Mouse (Mus musculus): ENCODE data around the gene Hsf4. TPM values are rescaled to one million over a fixed set of nuclear protein-coding genes. Genes with fewer than 3 reads are reported as not detected.
"Not testable (repeated sequence)": the region's sequence is repeated elsewhere in the genome, so short reads cannot be mapped to it uniquely, and the experiment has no call there.

Gene Hsf4
- polyA plus RNA-seq, 1 experiment from 2014 or later: not detected

- peaks cover 14% of the 10 kb centered on the region; the same call in 1 of the 2 replicates for H3K4me1 ChIP-seq (ENCODE audit: control insufficient read depth, insufficient read depth, low read length)
- peaks cover 4% of the 10 kb centered on the region; the same call in 1 of the 2 replicates for H3K36me3 ChIP-seq (ENCODE audit: control insufficient read depth, insufficient read depth, low read length)
- no peak overlapping the region for H3K27ac ChIP-seq (ENCODE audit: low read length)
- no peak for ATAC-seq (ENCODE audit: insufficient number of reproducible peaks, insufficient read depth, low FRiP score, low read depth)
- no peaks in the 10 kb centered on the region for H3K9me3 ChIP-seq (ENCODE audit: control insufficient read depth, low read depth, low read length)
- peak overlapping the region; percentile 41; the same call in 1 of the 2 replicates for H3K4me3 ChIP-seq (ENCODE audit: low read depth, low read length)
- H3K27me3 ChIP-seq (ENCODE audit: control insufficient read depth, insufficient read depth, low read length): 0 out of 2 replicates have a peak, but pooled peaks cover 4% of the 10 kb centered on the region
- no peak overlapping the region for H3K9ac ChIP-seq (replicated peaks; ENCODE audit: low read depth, low read length)
- peak overlapping the region; percentile 87 for H3K4me2 ChIP-seq (replicated peaks; ENCODE audit: low read depth, low read length)
- 77% methylated on average over 5 of the region's 5 CpGs for WGBS
Measured at GRCm38 (mm10) chr8:105288231-105288630, 18.6 kb downstream of the Hsf4 start.

GRCm38 (mm10) chr8:105288958-105289732 lies 19.5 kb downstream of the Hsf4 start:
- peaks cover 4% of the 10 kb centered on the region; the same call in 1 of the 2 replicates for H3K36me3 ChIP-seq (ENCODE audit: control insufficient read depth, insufficient read depth, low read length)
- peak overlapping the region; percentile 73 for H3K27ac ChIP-seq (ENCODE audit: low read length)
- ATAC-seq (ENCODE audit: insufficient number of reproducible peaks, insufficient read depth, low FRiP score, low read depth): peak; percentile 93
- H3K4me1 ChIP-seq (ENCODE audit: control insufficient read depth, insufficient read depth, low read length): peaks cover 14% of the 10 kb centered on the region; the same call in 1 of the 2 replicates
- no peaks in the 10 kb centered on the region for H3K9me3 ChIP-seq (ENCODE audit: control insufficient read depth, low read depth, low read length)
- H3K27me3 ChIP-seq (ENCODE audit: control insufficient read depth, insufficient read depth, low read length): 0 out of 2 replicates have a peak, but pooled peaks cover 4% of the 10 kb centered on the region
- peak overlapping the region; percentile 28; the same call in 1 of the 2 replicates for H3K9ac ChIP-seq (replicated peaks; ENCODE audit: low read depth, low read length)
- H3K4me3 ChIP-seq (ENCODE audit: low read depth, low read length): peak overlapping the region; percentile 41
- H3K4me2 ChIP-seq (replicated peaks; ENCODE audit: low read depth, low read length): peak overlapping the region; percentile 87
- under 1% methylated on average over 53 of the region's 53 CpGs for WGBS

- H3K4me1 ChIP-seq (ENCODE audit: control insufficient read depth, insufficient read depth, low read length): peaks cover 14% of the 10 kb centered on the region; the same call in 1 of the 2 replicates
- under 1% methylated on average over 41 of the region's 43 CpGs for WGBS
- peak within 1 kb of the TSS; percentile 73 for H3K27ac ChIP-seq (ENCODE audit: low read length)
- no peaks in the 10 kb centered on the region for H3K9me3 ChIP-seq (ENCODE audit: control insufficient read depth, low read depth, low read length)
- 0 out of 2 replicates have a peak, but pooled peaks cover 4% of the 10 kb centered on the region for H3K27me3 ChIP-seq (ENCODE audit: control insufficient read depth, insufficient read depth, low read length)
- peaks cover 3% of the 10 kb centered on the region; the same call in 1 of the 2 replicates for H3K36me3 ChIP-seq (ENCODE audit: control insufficient read depth, insufficient read depth, low read length)
- H3K4me3 ChIP-seq (ENCODE audit: low read depth, low read length): peak within 1 kb of the TSS; percentile 41
- H3K9ac ChIP-seq (replicated peaks; ENCODE audit: low read depth, low read length): peak within 1 kb of the TSS; percentile 28; the same call in 1 of the 2 replicates
- peak within 1 kb of the TSS; percentile 87 for H3K4me2 ChIP-seq (replicated peaks; ENCODE audit: low read depth, low read length)
- no peak for ATAC-seq (ENCODE audit: insufficient number of reproducible peaks, insufficient read depth, low FRiP score, low read depth)
Measured at GRCm38 (mm10) chr8:105289805-105290460, 20.3 kb downstream of the Hsf4 start, which contains the start of gene 4931428F04Rik. Gene 4931428F04Rik (minus strand): TSS chr8:105289864.

GRCm38 (mm10) chr8:105290554-105291314 lies 21.1 kb downstream of the Hsf4 start:
- Histone ChIP-seq H3K27me3 (ENCODE audit: control insufficient read depth, insufficient read depth, low read length) (0 out of 2 replicates have a peak, but pooled peaks cover 4% of the 10 kb centered on the region), H3K27ac (ENCODE audit: low read length) (no peak overlapping the region), H3K9me3 (ENCODE audit: control insufficient read depth, low read depth, low read length) (no peaks in the 10 kb centered on the region), H3K9ac (replicated peaks; ENCODE audit: low read depth, low read length) (no peak overlapping the region), H3K36me3 (ENCODE audit: control insufficient read depth, insufficient read depth, low read length) (no peaks in the 10 kb centered on the region), H3K4me2 (replicated peaks; ENCODE audit: low read depth, low read length) (peak overlapping the region; percentile 87; the same call in 1 of the 2 replicates), H3K4me3 (ENCODE audit: low read depth, low read length) (peak overlapping the region; percentile 41; the same call in 1 of the 2 replicates), H3K4me1 (ENCODE audit: control insufficient read depth, insufficient read depth, low read length) (peaks cover 14% of the 10 kb centered on the region; the same call in 1 of the 2 replicates)
- ATAC-seq (ENCODE audit: insufficient number of reproducible peaks, insufficient read depth, low FRiP score, low read depth): no peak
- 8% methylated on average over 31 of the region's 31 CpGs for WGBS

GRCm38 (mm10) chr8:105291364-105291763 lies 21.8 kb downstream of the Hsf4 start:
- H3K36me3 ChIP-seq (ENCODE audit: control insufficient read depth, insufficient read depth, low read length); H3K9me3 ChIP-seq (ENCODE audit: control insufficient read depth, low read depth, low read length); H3K27me3 ChIP-seq (ENCODE audit: control insufficient read depth, insufficient read depth, low read length); H3K9ac ChIP-seq (replicated peaks; ENCODE audit: low read depth, low read length); ATAC-seq (ENCODE audit: insufficient number of reproducible peaks, insufficient read depth, low FRiP score, low read depth); H3K27ac ChIP-seq (ENCODE audit: low read length); H3K4me2 ChIP-seq (replicated peaks; ENCODE audit: low read depth, low read length); H3K4me3 ChIP-seq (ENCODE audit: low read depth, low read length): not testable (repeated sequence)
- WGBS: 84% methylated on average over 8 of the region's 8 CpGs
- H3K4me1 ChIP-seq (ENCODE audit: control insufficient read depth, insufficient read depth, low read length): peaks cover 14% of the 10 kb centered on the region; the same call in 1 of the 2 replicates

GRCm38 (mm10) chr8:105291802-105292201 lies 22.2 kb downstream of the Hsf4 start:
- not testable (repeated sequence) for H3K4me2 ChIP-seq (replicated peaks; ENCODE audit: low read depth, low read length); H3K36me3 ChIP-seq (ENCODE audit: control insufficient read depth, insufficient read depth, low read length); H3K9me3 ChIP-seq (ENCODE audit: control insufficient read depth, low read depth, low read length); H3K4me3 ChIP-seq (ENCODE audit: low read depth, low read length); H3K9ac ChIP-seq (replicated peaks; ENCODE audit: low read depth, low read length); H3K27ac ChIP-seq (ENCODE audit: low read length); ATAC-seq (ENCODE audit: insufficient number of reproducible peaks, insufficient read depth, low FRiP score, low read depth); H3K27me3 ChIP-seq (ENCODE audit: control insufficient read depth, insufficient read depth, low read length)
- peaks cover 17% of the 10 kb centered on the region; the same call in 1 of the 2 replicates for H3K4me1 ChIP-seq (ENCODE audit: control insufficient read depth, insufficient read depth, low read length)
- WGBS: 59% methylated on average over 3 of the region's 3 CpGs

GRCm38 (mm10) chr8:105292471-105292870 lies 22.9 kb downstream of the Hsf4 start:
- H3K36me3 ChIP-seq (ENCODE audit: control insufficient read depth, insufficient read depth, low read length): no peaks in the 10 kb centered on the region
- no peak for ATAC-seq (ENCODE audit: insufficient number of reproducible peaks, insufficient read depth, low FRiP score, low read depth)
- no peak overlapping the region for H3K4me2 ChIP-seq (replicated peaks; ENCODE audit: low read depth, low read length)
- no peaks in the 10 kb centered on the region for H3K9me3 ChIP-seq (ENCODE audit: control insufficient read depth, low read depth, low read length)
- WGBS: 79% methylated on average over 7 of the region's 7 CpGs
- H3K9ac ChIP-seq (replicated peaks; ENCODE audit: low read depth, low read length): no peak overlapping the region
- peaks cover 20% of the 10 kb centered on the region; the same call in 1 of the 2 replicates for H3K4me1 ChIP-seq (ENCODE audit: control insufficient read depth, insufficient read depth, low read length)
- H3K27me3 ChIP-seq (ENCODE audit: control insufficient read depth, insufficient read depth, low read length): 0 out of 2 replicates have a peak, but pooled peaks cover 4% of the 10 kb centered on the region
- no peak overlapping the region for H3K4me3 ChIP-seq (ENCODE audit: low read depth, low read length)
- no peak overlapping the region for H3K27ac ChIP-seq (ENCODE audit: low read length)

Data from stomach, embryonic 14.5 days (tissue).